Mouse (Mus musculus) liver, adult 2 months (tissue): Measurements from ENCODE around the gene Ccdc36. TPM values are rescaled to one million over a fixed set of nuclear protein-coding genes. Genes with fewer than 3 reads are reported as not detected.

Source experiments
- DNase-seq: peaks from one replicate; pipeline ENCODE4 v3.0.0-alpha.2; 2011; ENCODE audit warnings: low read depth, low spot score; ENCODE audit errors: extremely low read depth
- H3K27ac ChIP-seq: fragments of 200-500 bp; replicated peaks from 2 replicates; pipeline ENCODE4 v1.5.1; 2012; ENCODE audit warnings: low read depth, mild to moderate bottlenecking, control low read depth, inconsistent platforms, low read length; ENCODE audit not compliant: insufficient read depth
- H3K27me3 ChIP-seq: fragments of 200-500 bp; 2 replicates; pipeline ENCODE4 v1.6.1; 2012; ENCODE audit warnings: mild to moderate bottlenecking, moderate library complexity, low read length, inconsistent platforms; ENCODE audit not compliant: control insufficient read depth, insufficient read depth
- H3K36me3 ChIP-seq: fragments of 200-500 bp; 2 replicates; pipeline ENCODE4 v1.6.1; 2012; ENCODE audit warnings: low read length, inconsistent platforms; ENCODE audit not compliant: control insufficient read depth, insufficient read depth
- H3K4me1 ChIP-seq: fragments of 200-500 bp; 2 replicates; pipeline ENCODE4 v1.6.1; 2011; ENCODE audit warnings: low read length; ENCODE audit not compliant: control insufficient read depth, insufficient read depth
- H3K4me3 ChIP-seq: fragments of 200-500 bp; 2 replicates; pipeline ENCODE4 v1.5.1; 2011; ENCODE audit warnings: low read depth, mild to moderate bottlenecking, control low read depth, low read length, moderate library complexity; ENCODE audit not compliant: insufficient read depth
- H3K79me2 ChIP-seq: fragments of 200-500 bp; 2 replicates; pipeline ENCODE4 v1.6.1; 2012; ENCODE audit warnings: inconsistent platforms, mild to moderate bottlenecking, low read length, moderate library complexity; ENCODE audit not compliant: control insufficient read depth, insufficient read depth
- H3K9ac ChIP-seq: fragments of 200-500 bp; 2 replicates; pipeline ENCODE4 v1.6.1; 2012; ENCODE audit warnings: low read depth, mild to moderate bottlenecking, control low read depth, inconsistent platforms, low read length
- CTCF ChIP-seq: fragments of 200-500 bp; IDR thresholded peaks from 2 replicates; pipeline ENCODE4 v1.5.1; 2011; ENCODE audit warnings: low read depth, low read length, control low read depth
- POLR2A ChIP-seq: fragments of 200-500 bp; IDR thresholded peaks from 2 replicates; pipeline ENCODE4 v1.6.1; 2011; ENCODE audit warnings: low read length, control low read depth; ENCODE audit not compliant: insufficient read depth; ENCODE audit errors: extremely low read depth
- WGBS: fragments of 180-500 bp; shearing (Covaris S2); methylation state at CpG from one replicate; pipeline ENCODE4 v1.1.7; 2018; 5-methylcytosine and 5-hydroxymethylcytosine counted together
- polyA plus RNA-seq: library from polyadenylated mRNA; depleted of rRNA; stranded (reverse); fragments of >200 nt; gene quantifications from 2 replicates; pipeline ENCODE4 v1.2.3, GENCODE M21; 2012
- total RNA-seq: library from RNA; depleted of rRNA; stranded (reverse); fragments of >200 nt; gene quantifications from 2 replicates; pipeline ENCODE4 v1.2.3, GENCODE M21; 2014

Gene Ccdc36
- total and polyA plus RNA-seq, 2 experiments, result not detected

GRCm38 (mm10) chr9:108451170-108451493 is 22.8 kb upstream of the Ccdc36 start:
- DNase-seq, result no peak
- Histone ChIP-seq H3K27ac (no peak overlapping the region), H3K4me3 (no peak overlapping the region)

GRCm38 (mm10) chr9:108450292-108451169 is 22.2 kb upstream of the Ccdc36 start:
- 86% methylated on average over 21 of the region's 21 CpGs for WGBS
- H3K9ac ChIP-seq, result no peak overlapping the region
- no peaks in the 10 kb centered on the region for H3K79me2 ChIP-seq
- no peaks in the 10 kb centered on the region for H3K27me3 ChIP-seq
- H3K4me1 ChIP-seq, result no peaks in the 10 kb centered on the region
- no peaks in the 10 kb centered on the region for H3K36me3 ChIP-seq
- TF ChIP-seq POLR2A, result no peak
- no peak for TF ChIP-seq CTCF
- no peak for DNase-seq
- no peak overlapping the region for H3K4me3 ChIP-seq
- no peak overlapping the region for H3K27ac ChIP-seq

More at GRCm38 (mm10) chr9:108451170-108451493, 22.8 kb upstream of the Ccdc36 start:
- Histone ChIP-seq H3K4me1 (no peaks in the 10 kb centered on the region), H3K36me3 (no peaks in the 10 kb centered on the region), H3K79me2 (no peaks in the 10 kb centered on the region), H3K9ac (no peak overlapping the region), H3K27me3 (no peaks in the 10 kb centered on the region)
- no peak for TF ChIP-seq POLR2A
- TF ChIP-seq CTCF, result no peak
- WGBS, result 92% methylated on average over 6 of the region's 6 CpGs

DNA sequence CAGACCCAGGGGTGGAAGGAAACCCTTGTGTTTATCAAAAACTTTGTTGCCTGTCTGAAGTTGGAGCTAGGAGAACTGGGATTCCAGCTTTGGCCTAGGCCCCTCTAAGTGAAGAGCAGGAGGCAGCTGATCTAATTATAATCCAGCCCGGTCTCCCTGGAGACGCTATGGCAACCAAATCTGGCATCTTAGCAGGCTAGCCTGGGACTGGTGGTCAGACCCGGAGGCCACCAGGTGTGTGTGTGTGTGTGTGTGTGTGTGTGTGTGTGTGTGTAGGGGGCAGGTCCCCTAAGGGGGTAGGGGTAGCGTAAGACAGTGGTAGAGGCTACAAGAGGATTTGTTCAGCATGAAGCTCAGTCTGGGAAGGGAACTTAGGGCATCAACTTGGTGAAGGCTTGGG is 21.6 kb upstream of the Ccdc36 start:
- Histone ChIP-seq H3K36me3 (no peaks in the 10 kb centered on the region), H3K4me1 (no peaks in the 10 kb centered on the region), H3K9ac (no peak overlapping the region), H3K27ac (no peak overlapping the region), H3K27me3 (no peaks in the 10 kb centered on the region), H3K4me3 (no peak overlapping the region), H3K79me2 (no peaks in the 10 kb centered on the region)
- DNase-seq, result no peak
- TF ChIP-seq CTCF (no peak), POLR2A (no peak)
- 88% methylated on average over 4 of the region's 4 CpGs for WGBS

- H3K79me2 ChIP-seq, result no peaks in the 10 kb centered on the region
- TF ChIP-seq POLR2A (no peak), CTCF (no peak)
- no peak for DNase-seq
- no peaks in the 10 kb centered on the region for H3K36me3 ChIP-seq
- 74% methylated on average over 9 of the region's 9 CpGs for WGBS
- H3K4me1 ChIP-seq, result no peaks in the 10 kb centered on the region
- no peaks in the 10 kb centered on the region for H3K27me3 ChIP-seq
- H3K27ac ChIP-seq, result no peak overlapping the region
- no peak overlapping the region for H3K9ac ChIP-seq
- H3K4me3 ChIP-seq, result no peak overlapping the region
These were observed 16.8 kb upstream of the Ccdc36 start for GRCm38 (mm10) chr9:108445125-108445524.

DNA sequence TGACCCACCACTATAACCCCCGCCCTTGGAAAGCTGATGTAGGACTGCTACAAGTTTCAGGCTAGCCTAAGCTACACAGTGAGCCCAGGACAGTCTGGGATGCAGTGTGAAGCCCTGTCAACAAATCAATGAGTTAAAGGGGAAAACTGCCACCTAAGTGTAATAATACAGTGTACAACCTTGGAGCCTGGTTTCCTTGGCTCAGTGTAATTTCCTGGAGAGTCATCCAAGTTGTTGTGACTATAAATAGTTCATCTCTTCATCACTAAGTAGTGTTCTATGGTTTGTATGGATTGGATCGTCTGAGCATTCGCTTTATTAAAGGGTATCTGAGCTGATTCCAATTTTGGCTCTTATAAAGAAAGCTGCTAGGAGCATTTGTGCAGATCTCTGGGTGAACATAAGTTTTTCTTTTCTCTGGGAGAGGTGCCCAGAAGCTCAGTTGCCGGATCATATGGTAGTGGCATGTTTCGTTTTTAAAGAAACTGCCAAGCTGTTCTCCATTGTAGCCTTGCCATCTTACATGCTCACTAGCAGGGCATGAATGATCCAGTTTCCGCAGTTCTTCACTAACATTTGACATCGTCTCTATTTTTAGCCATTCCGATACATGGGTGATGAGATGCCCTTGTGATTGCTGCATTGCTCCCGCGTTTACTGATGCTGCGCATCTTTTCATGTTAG is 13.1 kb upstream of the Ccdc36 start:
- H3K79me2 ChIP-seq, result no peaks in the 10 kb centered on the region
- no peaks in the 10 kb centered on the region for H3K4me1 ChIP-seq
- TF ChIP-seq POLR2A (no peak), CTCF (no peak)
- WGBS, result 85% methylated on average over 11 of the region's 11 CpGs
- DNase-seq, result no peak
- H3K36me3 ChIP-seq, result no peaks in the 10 kb centered on the region
- no peak overlapping the region for H3K9ac ChIP-seq
- H3K27me3 ChIP-seq, result no peaks in the 10 kb centered on the region
- no peak overlapping the region for H3K27ac ChIP-seq
- H3K4me3 ChIP-seq, result no peak overlapping the region

- H3K27me3 ChIP-seq, result no peaks in the 10 kb centered on the region
- 79% methylated on average over 5 of the region's 5 CpGs for WGBS
- H3K27ac ChIP-seq, result no peak overlapping the region
- H3K4me3 ChIP-seq, result no peak overlapping the region
- no peak overlapping the region for H3K9ac ChIP-seq
- no peaks in the 10 kb centered on the region for H3K4me1 ChIP-seq
- TF ChIP-seq CTCF, result no peak
- no peak for TF ChIP-seq POLR2A
- H3K79me2 ChIP-seq, result no peaks in the 10 kb centered on the region
- no peaks in the 10 kb centered on the region for H3K36me3 ChIP-seq
- DNase-seq, result no peak
These were observed 12.2 kb upstream of the Ccdc36 start for GRCm38 (mm10) chr9:108440485-108440884.
